Mouse (Mus musculus) liver, adult 2 months (tissue): ENCODE results near the gene BC034090.
A peak's percentile ranks its signal among the peaks of the same experiment; 100 is the strongest.

Experiments
- CTCF ChIP-seq: fragments of 200-500 bp; IDR thresholded peaks from 2 replicates; pipeline ENCODE4 v1.5.1; 2011; ENCODE audit warnings: low read depth, low read length, control low read depth
- POLR2A ChIP-seq: fragments of 200-500 bp; IDR thresholded peaks from 2 replicates; pipeline ENCODE4 v1.6.1; 2011; ENCODE audit warnings: low read length, control low read depth; ENCODE audit not compliant: insufficient read depth; ENCODE audit errors: extremely low read depth

- no peak for TF ChIP-seq POLR2A
- TF ChIP-seq CTCF = peak; percentile 77
Measured at GRCm38 (mm10) chr1:155281003-155281793, 37.0 kb upstream of the BC034090 start.
